Mouse (Mus musculus): ENCODE results near the gene Ascc1. TPM values are rescaled to one million over a fixed set of nuclear protein-coding genes. Genes with fewer than 3 reads are reported as not detected.

Ascc1 gene
- polyA plus RNA-seq, 1 experiment from 2014 or later, result 47.3 TPM

GRCm38 (mm10) chr10:60109336-60109735, 106.7 kb downstream of the Ascc1 start:
- Histone ChIP-seq H3K4me1 (ENCODE audit: control insufficient read depth, insufficient read depth, low read length) (peaks cover 17% of the 10 kb centered on the region), H3K27ac (ENCODE audit: low read length) (no peak overlapping the region), H3K36me3 (ENCODE audit: control insufficient read depth, insufficient read depth, low read length) (no peaks in the 10 kb centered on the region), H3K27me3 (replicated peaks; ENCODE audit: control insufficient read depth, insufficient read depth, low read length) (peaks cover 31% of the 10 kb centered on the region), H3K9ac (ENCODE audit: low read depth, low read length) (no peak overlapping the region), H3K9me3 (ENCODE audit: control insufficient read depth, low read length) (no peaks in the 10 kb centered on the region), H3K4me3 (ENCODE audit: low read length) (no peak overlapping the region), H3K4me2 (ENCODE audit: low read depth, low read length) (no peak overlapping the region)
- WGBS, result 85% methylated on average over 8 of the region's 8 CpGs
- ATAC-seq, result no peak

DNA sequence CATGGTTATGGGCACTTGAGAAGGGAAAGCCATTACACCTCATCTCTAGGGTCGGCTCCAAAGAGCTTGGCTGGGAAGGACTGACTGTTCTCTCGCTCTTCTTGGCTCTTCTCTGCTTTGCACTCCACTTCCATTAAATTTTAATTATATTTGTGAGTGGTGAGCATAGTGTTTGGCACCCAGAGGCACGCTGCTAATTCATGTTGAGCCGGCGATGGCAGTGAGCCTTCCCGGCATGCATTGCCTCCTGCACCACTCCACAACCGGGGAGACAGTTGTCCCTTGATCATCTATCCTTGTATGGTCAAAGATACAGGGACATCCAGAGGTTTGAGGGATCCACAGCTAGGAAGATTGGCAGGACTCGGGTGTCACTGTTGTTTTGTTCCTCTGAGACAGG, 107.4 kb downstream of the Ascc1 start:
- ATAC-seq, result no peak
- WGBS, result 87% methylated on average over 8 of the region's 8 CpGs
- Histone ChIP-seq H3K36me3 (ENCODE audit: control insufficient read depth, insufficient read depth, low read length) (no peaks in the 10 kb centered on the region), H3K9me3 (ENCODE audit: control insufficient read depth, low read length) (no peaks in the 10 kb centered on the region), H3K4me2 (ENCODE audit: low read depth, low read length) (no peak overlapping the region), H3K27ac (ENCODE audit: low read length) (no peak overlapping the region), H3K4me1 (ENCODE audit: control insufficient read depth, insufficient read depth, low read length) (peaks cover 17% of the 10 kb centered on the region), H3K4me3 (ENCODE audit: low read length) (no peak overlapping the region), H3K9ac (ENCODE audit: low read depth, low read length) (no peak overlapping the region), H3K27me3 (replicated peaks; ENCODE audit: control insufficient read depth, insufficient read depth, low read length) (peaks cover 31% of the 10 kb centered on the region)

GRCm38 (mm10) chr10:60110908-60111475, 108.4 kb downstream of the Ascc1 start:
- H3K4me2 ChIP-seq (ENCODE audit: low read depth, low read length), result no peak overlapping the region
- no peak for ATAC-seq
- no peaks in the 10 kb centered on the region for H3K36me3 ChIP-seq (ENCODE audit: control insufficient read depth, insufficient read depth, low read length)
- H3K27me3 ChIP-seq (replicated peaks; ENCODE audit: control insufficient read depth, insufficient read depth, low read length), result peaks cover 23% of the 10 kb centered on the region
- no peak overlapping the region for H3K9ac ChIP-seq (ENCODE audit: low read depth, low read length)
- no peak overlapping the region for H3K4me3 ChIP-seq (ENCODE audit: low read length)
- H3K9me3 ChIP-seq (ENCODE audit: control insufficient read depth, low read length), result no peaks in the 10 kb centered on the region
- 84% methylated on average over 10 of the region's 10 CpGs for WGBS
- peaks cover 22% of the 10 kb centered on the region for H3K4me1 ChIP-seq (ENCODE audit: control insufficient read depth, insufficient read depth, low read length)
- no peak overlapping the region for H3K27ac ChIP-seq (ENCODE audit: low read length)

GRCm38 (mm10) chr10:60113965-60114690, 111.5 kb downstream of the Ascc1 start:
- no peak overlapping the region for H3K27ac ChIP-seq (ENCODE audit: low read length)
- H3K9me3 ChIP-seq (ENCODE audit: control insufficient read depth, low read length), result no peaks in the 10 kb centered on the region
- no peak for ATAC-seq
- no peak overlapping the region for H3K4me3 ChIP-seq (ENCODE audit: low read length)
- H3K36me3 ChIP-seq (ENCODE audit: control insufficient read depth, insufficient read depth, low read length), result no peaks in the 10 kb centered on the region
- no peak overlapping the region for H3K4me2 ChIP-seq (ENCODE audit: low read depth, low read length)
- peaks cover 12% of the 10 kb centered on the region for H3K4me1 ChIP-seq (ENCODE audit: control insufficient read depth, insufficient read depth, low read length)
- 88% methylated on average over 9 of the region's 9 CpGs for WGBS
- no peak overlapping the region for H3K9ac ChIP-seq (ENCODE audit: low read depth, low read length)
- no peaks in the 10 kb centered on the region; the same call in 1 of the 2 replicates for H3K27me3 ChIP-seq (replicated peaks; ENCODE audit: control insufficient read depth, insufficient read depth, low read length)

DNA sequence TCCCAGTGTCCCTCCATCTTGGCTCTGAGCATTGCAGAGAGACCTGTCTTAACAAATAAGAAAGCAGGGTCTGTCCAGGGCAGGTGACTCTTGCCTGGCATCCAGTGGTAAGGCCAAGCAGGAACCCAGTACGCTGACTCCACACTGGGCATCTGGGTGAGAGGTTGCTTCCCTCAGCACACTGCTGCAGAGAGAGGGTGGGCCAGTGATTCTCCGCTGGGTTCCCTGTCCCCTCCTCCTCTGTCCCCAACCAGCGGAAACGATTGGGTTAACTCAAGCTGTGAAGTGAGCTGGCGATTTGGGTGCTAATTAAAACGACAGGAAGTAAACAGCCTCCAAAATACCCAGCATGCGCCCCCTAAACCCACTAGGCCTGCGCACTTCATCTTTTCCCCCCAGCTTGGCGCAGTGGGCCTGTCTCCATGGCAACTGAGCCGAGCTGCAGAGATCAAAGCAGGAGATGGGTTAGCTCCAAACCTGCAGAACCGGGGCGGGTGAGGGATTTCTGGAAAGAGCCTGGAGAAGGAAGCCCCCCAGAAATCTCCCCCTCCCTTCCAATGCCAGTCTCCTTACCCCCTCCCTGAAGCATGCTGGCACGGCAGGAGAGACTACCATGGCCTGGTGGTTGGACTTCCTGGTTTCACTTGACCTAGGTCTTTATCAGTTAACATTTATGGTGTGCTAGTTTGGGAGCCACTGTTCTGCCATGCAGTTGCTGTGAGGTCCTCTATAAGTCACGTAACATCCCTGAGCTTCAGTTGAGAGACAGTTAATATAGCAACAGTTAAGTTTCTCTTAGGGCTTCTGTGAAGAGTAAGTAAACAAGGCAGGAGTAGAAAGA, 113.0 kb downstream of the Ascc1 start:
- peak; percentile 75 for ATAC-seq
- Histone ChIP-seq H3K4me2 (ENCODE audit: low read depth, low read length) (peak overlapping the region; percentile 32; the same call in 1 of the 2 replicates), H3K27ac (ENCODE audit: low read length) (no peak overlapping the region)

DNA sequence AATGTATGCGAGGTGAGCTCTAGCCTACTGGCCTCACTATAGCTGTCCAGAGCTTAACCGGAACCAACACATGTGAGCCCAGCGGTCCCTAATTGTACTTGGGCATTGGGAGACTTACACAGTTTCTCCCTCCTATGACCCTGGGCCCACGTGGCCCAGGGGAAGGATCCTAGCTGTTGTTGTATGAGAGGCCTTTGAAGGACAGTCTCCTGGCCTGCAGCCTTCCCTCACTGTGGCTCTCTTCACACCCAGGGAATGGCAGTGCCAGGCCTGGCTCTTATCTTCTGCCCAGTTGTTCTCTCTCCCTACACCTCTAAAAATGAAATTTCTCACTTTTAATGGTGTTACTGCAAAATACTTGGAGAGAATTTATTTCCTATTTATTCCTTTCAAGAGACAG, 114.4 kb downstream of the Ascc1 start:
- Histone ChIP-seq H3K4me2 (ENCODE audit: low read depth, low read length) (no peak overlapping the region), H3K4me1 (ENCODE audit: control insufficient read depth, insufficient read depth, low read length) (peaks cover 12% of the 10 kb centered on the region), H3K36me3 (ENCODE audit: control insufficient read depth, insufficient read depth, low read length) (no peaks in the 10 kb centered on the region), H3K27me3 (replicated peaks; ENCODE audit: control insufficient read depth, insufficient read depth, low read length) (no peaks in the 10 kb centered on the region), H3K4me3 (ENCODE audit: low read length) (no peak overlapping the region), H3K9ac (ENCODE audit: low read depth, low read length) (no peak overlapping the region), H3K27ac (ENCODE audit: low read length) (no peak overlapping the region), H3K9me3 (ENCODE audit: control insufficient read depth, low read length) (no peaks in the 10 kb centered on the region)
- 54% methylated on average over 4 of the region's 4 CpGs for WGBS
- ATAC-seq, result no peak

More for the DNA sequence above, 113.0 kb downstream of the Ascc1 start:
- Histone ChIP-seq H3K27me3 (replicated peaks; ENCODE audit: control insufficient read depth, insufficient read depth, low read length) (no peaks in the 10 kb centered on the region), H3K36me3 (ENCODE audit: control insufficient read depth, insufficient read depth, low read length) (no peaks in the 10 kb centered on the region), H3K9ac (ENCODE audit: low read depth, low read length) (peak overlapping the region; percentile 24; the same call in 1 of the 2 replicates), H3K4me1 (ENCODE audit: control insufficient read depth, insufficient read depth, low read length) (peaks cover 12% of the 10 kb centered on the region), H3K9me3 (ENCODE audit: control insufficient read depth, low read length) (no peaks in the 10 kb centered on the region), H3K4me3 (ENCODE audit: low read length) (no peak overlapping the region)
- WGBS, result 16% methylated on average over 14 of the region's 14 CpGs

DNA sequence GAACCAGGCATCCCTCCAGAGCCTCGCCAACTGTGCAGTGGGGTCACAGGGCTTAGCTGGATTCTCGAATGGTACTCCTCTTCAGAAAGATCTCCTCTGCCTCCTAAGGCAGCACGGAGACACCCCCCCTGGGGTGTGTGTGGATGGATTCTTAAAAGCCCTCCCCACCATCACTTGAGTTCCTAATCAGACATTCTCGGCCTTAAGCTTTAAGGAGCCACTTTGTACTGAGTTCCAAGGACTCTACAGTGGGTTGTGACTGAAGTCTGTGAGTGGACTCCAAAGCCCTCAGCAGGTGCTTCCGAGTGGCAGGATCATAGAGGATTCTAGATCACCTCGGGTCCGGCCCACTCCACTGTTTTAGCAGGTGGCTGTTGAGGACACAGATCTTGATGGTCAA, 115.9 kb downstream of the Ascc1 start:
- Histone ChIP-seq H3K4me1 (ENCODE audit: control insufficient read depth, insufficient read depth, low read length) (peaks cover 12% of the 10 kb centered on the region), H3K9me3 (ENCODE audit: control insufficient read depth, low read length) (no peaks in the 10 kb centered on the region), H3K27me3 (replicated peaks; ENCODE audit: control insufficient read depth, insufficient read depth, low read length) (no peaks in the 10 kb centered on the region), H3K4me2 (ENCODE audit: low read depth, low read length) (no peak overlapping the region), H3K9ac (ENCODE audit: low read depth, low read length) (no peak overlapping the region), H3K27ac (ENCODE audit: low read length) (no peak overlapping the region), H3K4me3 (ENCODE audit: low read length) (no peak overlapping the region), H3K36me3 (ENCODE audit: control insufficient read depth, insufficient read depth, low read length) (no peaks in the 10 kb centered on the region)
- no peak for ATAC-seq
- WGBS, result 73% methylated on average over 7 of the region's 7 CpGs

GRCm38 (mm10) chr10:60120630-60121029, 118.0 kb downstream of the Ascc1 start:
- Histone ChIP-seq H3K4me2 (ENCODE audit: low read depth, low read length) (no peak overlapping the region), H3K36me3 (ENCODE audit: control insufficient read depth, insufficient read depth, low read length) (no peaks in the 10 kb centered on the region)
- ATAC-seq, result no peak

GRCm38 (mm10) chr10:60124078-60124477, 121.5 kb downstream of the Ascc1 start:
- Histone ChIP-seq H3K4me1 (ENCODE audit: control insufficient read depth, insufficient read depth, low read length) (peaks cover 3% of the 10 kb centered on the region; the same call in 1 of the 2 replicates), H3K27me3 (replicated peaks; ENCODE audit: control insufficient read depth, insufficient read depth, low read length) (no peaks in the 10 kb centered on the region), H3K36me3 (ENCODE audit: control insufficient read depth, insufficient read depth, low read length) (no peaks in the 10 kb centered on the region), H3K4me3 (ENCODE audit: low read length) (no peak overlapping the region), H3K9me3 (ENCODE audit: control insufficient read depth, low read length) (no peaks in the 10 kb centered on the region), H3K4me2 (ENCODE audit: low read depth, low read length) (no peak overlapping the region), H3K27ac (ENCODE audit: low read length) (no peak overlapping the region), H3K9ac (ENCODE audit: low read depth, low read length) (no peak overlapping the region)
- WGBS, result 63% methylated on average over 6 of the region's 6 CpGs
- no peak for ATAC-seq

More at GRCm38 (mm10) chr10:60120630-60121029, 118.0 kb downstream of the Ascc1 start:
- Histone ChIP-seq H3K4me1 (ENCODE audit: control insufficient read depth, insufficient read depth, low read length) (peaks cover 8% of the 10 kb centered on the region), H3K9me3 (ENCODE audit: control insufficient read depth, low read length) (no peaks in the 10 kb centered on the region), H3K4me3 (ENCODE audit: low read length) (no peak overlapping the region), H3K27ac (ENCODE audit: low read length) (no peak overlapping the region), H3K9ac (ENCODE audit: low read depth, low read length) (no peak overlapping the region), H3K27me3 (replicated peaks; ENCODE audit: control insufficient read depth, insufficient read depth, low read length) (no peaks in the 10 kb centered on the region)
- WGBS, result 83% methylated on average over 4 of the region's 4 CpGs
